Mouse (Mus musculus): ENCODE data around the gene Bco2. TPM values are rescaled to one million over a fixed set of nuclear protein-coding genes. Genes with fewer than 3 reads are reported as not detected.

Bco2 gene
- total RNA-seq, 2 experiments from 2014 or later: 3.4 to 3.8 TPM

- DNase-seq (ENCODE audit: low spot score in 2 of 2): no peak
- intact Hi-C loops (cut with DNase I): no loop called here
Measured at GRCm38 (mm10) chr9:50524936-50525335, 30.0 kb downstream of the Bco2 start.

GRCm38 (mm10) chr9:50522574-50522973, 32.4 kb downstream of the Bco2 start:
- no peak for DNase-seq (ENCODE audit: low spot score in 2 of 2)

GRCm38 (mm10) chr9:50521562-50521961, 33.4 kb downstream of the Bco2 start:
- intact Hi-C loops (cut with DNase I): no loop called here
- DNase-seq (ENCODE audit: low spot score in 2 of 2): no peak

More at GRCm38 (mm10) chr9:50522574-50522973, 32.4 kb downstream of the Bco2 start:
- intact Hi-C loops (cut with DNase I): no loop called here

GRCm38 (mm10) chr9:50520748-50521147, 34.2 kb downstream of the Bco2 start:
- no peak for DNase-seq (ENCODE audit: low spot score in 2 of 2)
- intact Hi-C loops (cut with DNase I): no loop called here

GRCm38 (mm10) chr9:50518781-50519180, 36.2 kb downstream of the Bco2 start:
- DNase-seq (ENCODE audit: low spot score in 2 of 2): no peak
- intact Hi-C loops (cut with DNase I): no loop called here

GRCm38 (mm10) chr9:50515462-50515861, 39.5 kb downstream of the Bco2 start:
- DNase-seq (ENCODE audit: low spot score in 2 of 2): no peak
- intact Hi-C loops (cut with DNase I): no loop called here

GRCm38 (mm10) chr9:50507570-50507969, 47.4 kb downstream of the Bco2 start:
- intact Hi-C loops (cut with DNase I): no loop called here

GRCm38 (mm10) chr9:50505405-50505804, 49.6 kb downstream of the Bco2 start:
- intact Hi-C loops (cut with DNase I): no loop called here
- DNase-seq (ENCODE audit: low spot score in 2 of 2): no peak

More at GRCm38 (mm10) chr9:50507570-50507969, 47.4 kb downstream of the Bco2 start:
- DNase-seq (ENCODE audit: low spot score in 2 of 2): no peak

GRCm38 (mm10) chr9:50502949-50503348, 52.0 kb downstream of the Bco2 start:
- no peak for DNase-seq (ENCODE audit: low spot score in 2 of 2)
- intact Hi-C loops (cut with DNase I): no loop called here

GRCm38 (mm10) chr9:50500974-50501501, 53.9 kb downstream of the Bco2 start:
- intact Hi-C loops (cut with DNase I): no loop called here

GRCm38 (mm10) chr9:50500467-50500973, 54.5 kb downstream of the Bco2 start:
- no peak for DNase-seq (ENCODE audit: low spot score in 2 of 2)
- intact Hi-C loops (cut with DNase I): no loop called here

More at GRCm38 (mm10) chr9:50500974-50501501, 53.9 kb downstream of the Bco2 start:
- DNase-seq (ENCODE audit: low spot score in 2 of 2): no peak

- intact Hi-C loops (cut with DNase I): no loop called here
- DNase-seq (ENCODE audit: low spot score in 2 of 2): no peak
Measured at GRCm38 (mm10) chr9:50499781-50500180, 55.2 kb downstream of the Bco2 start.

- DNase-seq (ENCODE audit: low spot score in 2 of 2): no peak
- intact Hi-C loops (cut with DNase I): no loop called here
Measured at GRCm38 (mm10) chr9:50498815-50499214, 56.2 kb downstream of the Bco2 start.

- no peak for DNase-seq (ENCODE audit: low spot score in 2 of 2)
- intact Hi-C loops (cut with DNase I): no loop called here
Measured at GRCm38 (mm10) chr9:50497536-50497935, 57.4 kb downstream of the Bco2 start.

- intact Hi-C loops (cut with DNase I): no loop called here
- no peak for DNase-seq (ENCODE audit: low spot score in 2 of 2)
Measured at GRCm38 (mm10) chr9:50497076-50497475, 57.9 kb downstream of the Bco2 start.

GRCm38 (mm10) chr9:50496546-50496945, 58.4 kb downstream of the Bco2 start:
- intact Hi-C loops (cut with DNase I): no loop called here
- no peak for DNase-seq (ENCODE audit: low spot score in 2 of 2)

- no peak for DNase-seq (ENCODE audit: low spot score in 2 of 2)
- intact Hi-C loops (cut with DNase I): no loop called here
Measured at GRCm38 (mm10) chr9:50496151-50496505, 58.9 kb downstream of the Bco2 start.

- peak in 1 of 2 experiments; percentile 7 for DNase-seq (ENCODE audit: low spot score in 2 of 2)
- intact Hi-C loops (cut with DNase I): no loop called here
Measured at GRCm38 (mm10) chr9:50495405-50496150, 59.4 kb downstream of the Bco2 start.

GRCm38 (mm10) chr9:50494311-50494710, 60.7 kb downstream of the Bco2 start, which contains the start of gene Plet1:
TSS of gene Plet1 (plus strand) at chr9:50494525.
- intact Hi-C loops (cut with DNase I): no loop called here
- no peak for DNase-seq (ENCODE audit: low spot score in 2 of 2)

GRCm38 (mm10) chr9:50493777-50494176, 61.2 kb downstream of the Bco2 start:
- DNase-seq (ENCODE audit: low spot score in 2 of 2): no peak
- intact Hi-C loops (cut with DNase I): no loop called here

GRCm38 (mm10) chr9:50491531-50492045, 63.4 kb downstream of the Bco2 start:
- no peak for DNase-seq (ENCODE audit: low spot score in 2 of 2)
- intact Hi-C loops (cut with DNase I): no loop called here
